Mouse (Mus musculus) liver, embryonic 16.5 days (tissue): Measurements from ENCODE around the gene Ap4s1. TPM values are rescaled to one million over a fixed set of nuclear protein-coding genes. Genes with fewer than 3 reads are reported as not detected.
A peak's percentile ranks its signal among the peaks of the same experiment; 100 is the strongest.
"Not testable (repeated sequence)": the region's sequence is repeated elsewhere in the genome, so short reads cannot be mapped to it uniquely, and the experiment has no call there.

Experiments
- ATAC-seq: fragments of 200-750 bp; cut with Nextera tagmentation; 2 replicates; pipeline ENCODE4 v1.8.0; 2017; ENCODE audit warnings: low read depth, mild to moderate bottlenecking, moderate number of reproducible peaks, moderate library complexity
- H3K27ac ChIP-seq: fragments of 300-500 bp; sonication (generic); 2 replicates; pipeline ENCODE4 v1.5.1; 2014; ENCODE audit warnings: mild to moderate bottlenecking, low read length
- H3K27me3 ChIP-seq: fragments of 300-500 bp; sonication (generic); 2 replicates; pipeline ENCODE4 v1.6.1; 2014; ENCODE audit warnings: low read depth, low read length, mixed read lengths; ENCODE audit not compliant: control insufficient read depth, insufficient read depth
- H3K36me3 ChIP-seq: fragments of 300-500 bp; sonication (generic); 2 replicates; pipeline ENCODE4 v1.6.1; 2014; ENCODE audit warnings: mild to moderate bottlenecking; ENCODE audit not compliant: control insufficient read depth, insufficient read depth
- H3K4me1 ChIP-seq: fragments of 300-500 bp; sonication (generic); 2 replicates; pipeline ENCODE4 v1.6.1; 2014; ENCODE audit warnings: low read depth, low read length, mixed read lengths; ENCODE audit not compliant: control insufficient read depth
- H3K4me2 ChIP-seq: fragments of 300-500 bp; sonication (generic); 2 replicates; pipeline ENCODE4 v1.6.1; 2014; ENCODE audit warnings: low read depth, low read length, mixed read lengths
- H3K4me3 ChIP-seq: fragments of 300-500 bp; sonication (generic); 2 replicates; pipeline ENCODE4 v1.5.1; 2014; ENCODE audit warnings: low read depth, mild to moderate bottlenecking, low read length
- H3K9ac ChIP-seq: fragments of 300-500 bp; sonication (generic); 2 replicates; pipeline ENCODE4 v1.6.1; 2014; ENCODE audit warnings: low read depth, low read length
- H3K9me3 ChIP-seq: fragments of 300-500 bp; sonication (generic); replicated peaks from 2 replicates; pipeline ENCODE4 v1.6.1; 2016; ENCODE audit warnings: low read length; ENCODE audit not compliant: control insufficient read depth
- WGBS: fragments of 180-500 bp; shearing (Covaris S2); extraction: QIAGEN DNeasy Blood & Tissue Kit; methylation state at CpG from one replicate; pipeline ENCODE4 v1.1.7; 2014; ENCODE audit not compliant: insufficient replicate concordance; 5-methylcytosine and 5-hydroxymethylcytosine counted together
- polyA plus RNA-seq: library from polyadenylated mRNA; unstranded; fragments of >200 nt; fragmentation: Nextera tagmentation; extraction: Ambion mirVana; gene quantifications from 2 replicates; pipeline ENCODE4 v1.2.1, GENCODE M21; 2015

Gene Ap4s1
- polyA plus RNA-seq, 1 experiment from 2014 or later = 10.7 TPM

DNA sequence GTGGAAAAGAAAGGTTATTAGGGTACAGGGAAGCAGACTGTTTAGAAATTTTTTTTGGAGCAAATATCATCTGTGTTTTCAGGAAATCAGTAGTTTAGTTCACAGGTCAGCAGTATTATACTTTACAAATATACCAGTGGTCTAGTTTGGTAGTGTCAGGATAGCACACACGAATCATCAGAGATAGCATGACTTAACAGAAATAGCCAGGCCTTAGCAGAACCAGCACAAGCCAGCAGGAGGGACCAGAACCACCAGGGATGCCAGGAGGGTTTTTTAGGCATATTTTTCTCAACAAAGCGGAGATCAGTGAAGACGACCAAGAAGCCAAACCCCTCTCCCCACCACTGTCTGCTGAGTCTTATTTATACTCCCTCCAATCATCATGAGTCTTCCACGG lies 17.6 kb upstream of the Ap4s1 start:
- no peak overlapping the region for H3K9ac ChIP-seq
- no peak overlapping the region for H3K27ac ChIP-seq
- H3K36me3 ChIP-seq = no peaks in the 10 kb centered on the region
- H3K27me3 ChIP-seq = no peaks in the 10 kb centered on the region
- peaks cover 7% of the 10 kb centered on the region for H3K4me1 ChIP-seq
- H3K9me3 ChIP-seq = no peaks in the 10 kb centered on the region
- H3K4me3 ChIP-seq = no peak overlapping the region
- 55% methylated on average over 4 of the region's 4 CpGs for WGBS
- no peak for ATAC-seq
- H3K4me2 ChIP-seq = no peak overlapping the region

DNA sequence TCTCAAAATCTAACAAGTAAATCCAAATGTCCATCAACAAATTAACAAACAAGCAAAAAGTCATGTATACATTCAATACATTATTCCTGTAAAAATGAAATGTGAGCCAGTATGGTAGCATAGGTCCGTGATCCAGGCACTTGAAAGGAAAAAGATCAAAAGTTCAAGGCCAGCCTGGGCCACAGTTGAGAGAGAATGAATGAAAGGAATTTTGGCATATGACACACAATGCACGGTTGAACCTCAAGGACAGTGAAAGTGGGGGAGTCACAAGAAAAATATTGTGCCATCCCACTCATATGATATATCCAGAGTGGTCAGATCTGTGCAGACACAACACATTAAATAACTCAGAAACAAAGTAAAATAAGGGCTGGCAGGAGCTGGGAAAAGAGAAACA lies 14.4 kb upstream of the Ap4s1 start:
- WGBS = 72% methylated on average over 2 of the region's 2 CpGs
- Histone ChIP-seq H3K27ac (no peak overlapping the region), H3K36me3 (no peaks in the 10 kb centered on the region), H3K9ac (no peak overlapping the region), H3K27me3 (no peaks in the 10 kb centered on the region), H3K4me1 (peaks cover 12% of the 10 kb centered on the region), H3K4me2 (no peak overlapping the region), H3K4me3 (no peak overlapping the region), H3K9me3 (no peaks in the 10 kb centered on the region)
- ATAC-seq = no peak

DNA sequence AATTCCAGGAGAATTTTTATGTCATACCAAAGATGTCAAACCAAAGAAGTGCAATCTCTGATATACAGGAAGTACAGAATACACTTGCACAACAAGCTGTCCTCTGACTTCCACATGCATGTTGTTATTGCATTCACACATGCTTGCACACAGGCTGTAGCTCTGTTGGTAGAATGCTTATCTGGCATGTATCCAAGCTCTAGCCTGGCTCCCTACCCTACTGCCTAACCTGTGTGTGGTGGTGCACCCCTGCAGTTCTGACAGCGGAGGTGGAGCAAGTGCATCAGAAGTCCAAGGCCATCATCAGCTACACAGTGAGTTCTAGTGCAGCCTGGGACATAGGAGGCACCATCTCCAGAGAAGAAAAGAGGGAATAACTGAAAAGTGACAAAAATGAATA lies 12.0 kb upstream of the Ap4s1 start:
- Histone ChIP-seq H3K4me2 (no peak overlapping the region), H3K27ac (no peak overlapping the region), H3K27me3 (no peaks in the 10 kb centered on the region), H3K9me3 (no peaks in the 10 kb centered on the region), H3K4me3 (no peak overlapping the region), H3K9ac (no peak overlapping the region), H3K4me1 (peaks cover 9% of the 10 kb centered on the region), H3K36me3 (no peaks in the 10 kb centered on the region)
- 64% methylated on average over 1 of the region's 1 CpGs for WGBS
- ATAC-seq = peak; percentile 62

DNA sequence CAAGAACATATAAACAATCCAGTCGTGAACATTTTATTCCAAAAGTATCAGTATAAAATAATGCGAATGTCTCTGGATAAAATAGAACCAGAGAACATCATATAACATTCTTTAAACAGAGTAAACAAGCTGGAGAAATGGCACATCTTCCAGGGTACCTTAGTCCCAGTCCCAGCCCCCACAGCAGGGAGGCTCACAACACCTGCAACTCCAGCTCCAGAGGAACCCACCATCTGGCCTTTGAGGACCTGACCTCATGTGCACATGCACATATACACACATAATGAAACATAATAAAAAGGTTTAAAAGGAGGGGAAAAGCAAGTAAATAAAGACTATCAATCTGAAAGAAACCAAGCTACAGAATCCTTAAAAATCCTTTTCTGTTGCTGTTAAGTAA lies 2.3 kb upstream of the Ap4s1 start:
- Histone ChIP-seq H3K27ac (no peak overlapping the region), H3K36me3 (no peaks in the 10 kb centered on the region), H3K4me3 (no peak overlapping the region), H3K4me1 (peaks cover 18% of the 10 kb centered on the region), H3K9me3 (no peaks in the 10 kb centered on the region), H3K9ac (no peak overlapping the region), H3K4me2 (no peak overlapping the region), H3K27me3 (no peaks in the 10 kb centered on the region)
- 86% methylated on average over 2 of the region's 2 CpGs for WGBS
- ATAC-seq = no peak

DNA sequence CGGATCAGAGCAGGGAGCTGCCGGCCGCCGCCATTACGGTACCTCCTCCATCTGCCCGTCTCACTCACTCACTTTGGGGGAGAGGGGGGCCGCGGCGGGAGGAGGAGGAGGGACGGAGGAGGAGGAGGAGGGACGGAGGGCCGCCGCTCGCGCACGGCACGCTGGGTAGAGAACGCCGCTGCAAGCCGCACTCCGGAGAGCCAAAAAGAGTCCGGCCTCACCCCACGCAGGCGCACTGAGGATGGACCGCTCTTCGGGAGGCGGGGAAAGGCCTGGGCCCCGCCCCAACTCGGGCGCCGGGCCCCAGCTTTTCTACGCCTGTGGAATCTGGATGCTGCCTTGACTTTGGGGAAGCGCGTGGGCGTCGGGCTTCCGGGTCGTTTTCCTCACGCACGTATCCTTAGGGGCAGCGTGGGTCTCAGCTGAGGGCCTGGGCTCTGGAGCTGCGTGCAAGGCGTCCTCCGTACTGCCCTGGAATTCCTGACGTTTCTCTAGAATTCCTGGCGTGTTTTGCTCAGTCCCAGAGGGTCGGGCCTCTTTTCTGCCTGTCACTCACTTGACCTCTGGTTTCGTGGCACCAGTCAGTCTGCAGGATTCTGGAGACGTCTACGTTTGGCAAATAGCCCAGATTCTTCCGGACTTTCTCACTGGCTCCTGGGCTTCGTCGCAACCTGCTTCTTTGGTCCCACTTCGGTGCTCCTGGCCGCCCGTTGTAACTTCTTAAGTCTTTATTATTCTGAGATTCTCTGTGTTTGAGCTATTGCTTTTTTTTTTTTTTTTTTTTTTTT lies 1.2 kb downstream of the Ap4s1 start, which contains the start of gene Strn3:
TSS of gene Strn3 (minus strand) at position 53 of the 788 bp plus-strand sequence.
- H3K4me3 ChIP-seq = peak within 1 kb of the TSS; percentile 79
- peak within 1 kb of the TSS; percentile 93 for H3K9ac ChIP-seq
- peaks cover 30% of the 10 kb centered on the region for H3K4me1 ChIP-seq
- H3K4me2 ChIP-seq = peak within 1 kb of the TSS; percentile 87
- ATAC-seq = peak; percentile 91
- WGBS = under 1% methylated on average over 48 of the region's 56 CpGs
- no peaks in the 10 kb centered on the region for H3K27me3 ChIP-seq
- peak within 1 kb of the TSS; percentile 99 for H3K27ac ChIP-seq
- H3K36me3 ChIP-seq = no peaks in the 10 kb centered on the region
- H3K9me3 ChIP-seq = no peaks in the 10 kb centered on the region

DNA sequence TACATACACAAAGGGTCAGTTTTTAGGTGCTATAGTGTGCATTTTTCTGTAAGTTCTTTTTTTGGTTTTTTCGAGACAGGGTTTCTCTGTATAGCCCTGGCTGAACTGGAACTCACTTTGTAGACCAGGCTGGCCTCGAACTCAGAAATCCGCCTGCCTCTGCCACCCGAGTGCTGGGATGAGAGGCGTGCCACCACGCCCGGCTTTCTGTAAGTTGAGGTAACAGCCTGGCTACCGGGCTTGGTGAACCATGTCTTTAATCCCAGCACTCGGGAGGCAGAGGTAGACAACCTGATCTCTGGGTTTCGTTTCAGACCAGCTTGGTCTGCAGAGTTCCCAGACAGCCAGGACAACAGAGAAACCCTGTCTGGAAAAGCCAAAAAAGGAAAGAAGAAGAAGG lies 2.0 kb downstream of the Ap4s1 start:
- H3K4me1 ChIP-seq = peaks cover 25% of the 10 kb centered on the region
- WGBS = 57% methylated on average over 10 of the region's 10 CpGs
- not testable (repeated sequence) for H3K9me3 ChIP-seq, ATAC-seq, H3K36me3 ChIP-seq, H3K27me3 ChIP-seq
- peak overlapping the region; percentile 45; the same call in 1 of the 2 replicates for H3K27ac ChIP-seq
- H3K4me3 ChIP-seq = peak overlapping the region; percentile 31; the same call in 1 of the 2 replicates
- H3K4me2 ChIP-seq = peak overlapping the region; percentile 87
- H3K9ac ChIP-seq = 0 out of 2 replicates have a peak overlapping the region, but pooled peaks have one; percentile 15

DNA sequence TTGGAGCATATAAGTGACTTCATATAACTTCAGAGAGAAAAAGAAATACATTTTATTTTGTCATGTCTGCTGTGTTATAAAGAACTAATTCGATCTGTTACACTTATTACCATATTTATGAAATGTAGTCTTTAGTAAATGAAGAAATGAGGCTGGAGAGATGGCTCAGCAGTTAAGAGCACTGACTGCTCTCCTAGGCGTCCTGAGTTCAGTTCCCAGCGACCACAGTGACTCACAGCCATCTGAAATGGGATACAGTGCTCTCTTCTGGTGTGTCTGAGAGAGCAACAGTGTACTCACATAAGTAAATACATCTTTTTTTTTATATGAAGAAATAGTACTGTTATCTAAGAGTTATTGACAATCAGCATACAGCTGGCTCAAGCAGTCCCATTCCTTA lies 2.6 kb downstream of the Ap4s1 start:
- H3K9me3 ChIP-seq = no peaks in the 10 kb centered on the region
- no peaks in the 10 kb centered on the region for H3K36me3 ChIP-seq
- peaks cover 23% of the 10 kb centered on the region for H3K4me1 ChIP-seq
- H3K9ac ChIP-seq = no peak overlapping the region
- H3K4me2 ChIP-seq = no peak overlapping the region
- no peak for ATAC-seq
- 66% methylated on average over 3 of the region's 3 CpGs for WGBS
- no peak overlapping the region; the same call in 1 of the 2 replicates for H3K27ac ChIP-seq
- H3K27me3 ChIP-seq = no peaks in the 10 kb centered on the region
- no peak overlapping the region for H3K4me3 ChIP-seq

DNA sequence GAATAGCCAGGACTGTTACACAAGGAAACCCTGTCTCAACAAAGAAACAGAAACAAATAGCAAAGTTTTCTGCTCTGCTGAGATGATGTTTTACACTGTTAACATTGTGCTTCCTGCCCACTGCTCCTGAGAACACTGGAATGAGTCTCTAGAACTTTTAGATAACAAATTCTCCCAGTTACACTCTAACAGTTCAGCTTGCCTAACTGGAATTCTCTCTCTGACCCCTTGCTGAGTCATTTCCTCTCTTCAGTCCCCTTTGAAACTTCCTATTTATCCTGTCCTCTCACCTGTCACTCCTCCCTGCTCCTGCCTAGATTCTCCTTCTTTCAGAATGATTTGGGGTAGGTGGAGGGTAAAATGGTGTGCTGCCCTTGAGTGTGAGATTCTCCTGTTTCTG lies 3.3 kb downstream of the Ap4s1 start:
- peaks cover 25% of the 10 kb centered on the region for H3K4me1 ChIP-seq
- no peaks in the 10 kb centered on the region for H3K27me3 ChIP-seq
- no peaks in the 10 kb centered on the region for H3K36me3 ChIP-seq
- no peak overlapping the region for H3K4me2 ChIP-seq
- H3K27ac ChIP-seq = peak overlapping the region; percentile 80
- H3K9ac ChIP-seq = no peak overlapping the region; the same call in 1 of the 2 replicates
- no peaks in the 10 kb centered on the region for H3K9me3 ChIP-seq
- ATAC-seq = no peak
- no peak overlapping the region for H3K4me3 ChIP-seq

DNA sequence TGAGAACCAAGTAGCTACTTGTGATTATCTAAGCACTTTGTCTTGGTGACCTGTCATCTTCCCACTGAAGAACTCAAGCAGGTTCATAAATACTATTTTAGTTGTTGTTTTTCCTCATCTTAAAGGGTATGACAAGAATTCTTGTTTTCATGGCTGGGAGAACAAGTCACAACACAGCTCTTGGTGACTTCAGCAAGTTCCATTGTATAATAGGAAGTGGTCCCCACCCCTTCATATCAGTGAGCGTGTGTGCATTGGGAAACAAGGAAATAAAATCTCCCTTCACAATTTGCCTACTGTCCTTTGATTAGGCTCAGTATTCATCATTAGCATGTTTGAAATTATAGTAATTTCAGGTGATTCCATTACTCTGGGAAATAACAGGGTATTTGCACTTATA lies 4.1 kb downstream of the Ap4s1 start:
- Histone ChIP-seq H3K9me3 (no peaks in the 10 kb centered on the region), H3K9ac (no peak overlapping the region), H3K27ac (peak overlapping the region; percentile 59; the same call in 1 of the 2 replicates), H3K4me1 (peaks cover 27% of the 10 kb centered on the region), H3K36me3 (no peaks in the 10 kb centered on the region), H3K27me3 (no peaks in the 10 kb centered on the region), H3K4me3 (no peak overlapping the region), H3K4me2 (no peak overlapping the region)
- 38% methylated on average over 1 of the region's 1 CpGs for WGBS
- no peak for ATAC-seq
